Mouse (Mus musculus) fibroblast of lung, adult 2 months (primary cell): ENCODE measurements around the gene Gm20715.
A peak's percentile ranks its signal among the peaks of the same experiment; 100 is the strongest.
"Not testable (repeated sequence)": the region's sequence is repeated elsewhere in the genome, so short reads cannot be mapped to it uniquely, and the experiment has no call there.

Experiments
- DNase-seq: peaks from one replicate; pipeline ENCODE4 v3.0.0-alpha.2; 2011; ENCODE audit warnings: low read depth

The Gm20715 gene

GRCm38 (mm10) chr7:6410043-6410442 is at the start of gene Gm20715:
TSS of gene Gm20715 (plus strand) at chr7:6410277.
- peak; percentile 72 for DNase-seq

- no peak for DNase-seq
Observed at GRCm38 (mm10) chr7:6360477-6361060, 49.5 kb upstream of the Gm20715 start.

GRCm38 (mm10) chr7:6361756-6362155 is 48.3 kb upstream of the Gm20715 start:
- DNase-seq, result no peak

- DNase-seq, result peak; percentile 99
Observed at GRCm38 (mm10) chr7:6362268-6363046, 47.6 kb upstream of the Gm20715 start.

GRCm38 (mm10) chr7:6363047-6363488 is 47.0 kb upstream of the Gm20715 start, which contains the start of gene Zfp78:
TSS of gene Zfp78 (plus strand) at chr7:6363280.
- no peak for DNase-seq

GRCm38 (mm10) chr7:6364761-6365160 is 45.3 kb upstream of the Gm20715 start:
- DNase-seq, result no peak

- no peak for DNase-seq
Observed at GRCm38 (mm10) chr7:6367185-6367584, 42.9 kb upstream of the Gm20715 start.

- DNase-seq, result not testable (repeated sequence)
Observed at GRCm38 (mm10) chr7:6368146-6368545, 41.9 kb upstream of the Gm20715 start.

- no peak for DNase-seq
Observed at GRCm38 (mm10) chr7:6369460-6369859, 40.6 kb upstream of the Gm20715 start.

- no peak for DNase-seq
Observed at GRCm38 (mm10) chr7:6372993-6373392, 37.1 kb upstream of the Gm20715 start.

GRCm38 (mm10) chr7:6378441-6378840 is 31.6 kb upstream of the Gm20715 start:
- no peak for DNase-seq

GRCm38 (mm10) chr7:6381431-6381830 is 28.6 kb upstream of the Gm20715 start:
- no peak for DNase-seq

- peak; percentile 78 for DNase-seq
Observed at GRCm38 (mm10) chr7:6383044-6383455, 27.0 kb upstream of the Gm20715 start, which contains the start of gene Zfp28. TSS of gene Zfp28 (plus strand) at chr7:6383295.

GRCm38 (mm10) chr7:6384011-6384410 is 26.1 kb upstream of the Gm20715 start:
- no peak for DNase-seq

- DNase-seq, result no peak
Observed at GRCm38 (mm10) chr7:6386995-6387394, 23.1 kb upstream of the Gm20715 start.

- no peak for DNase-seq
Observed at GRCm38 (mm10) chr7:6388971-6389370, 21.1 kb upstream of the Gm20715 start.

GRCm38 (mm10) chr7:6389449-6389848 is 20.6 kb upstream of the Gm20715 start:
- DNase-seq, result no peak

GRCm38 (mm10) chr7:6397996-6398975 is 11.8 kb upstream of the Gm20715 start, which contains the start of gene Smim17:
TSS of gene Smim17 (plus strand) at chr7:6398715.
- peak; percentile 27 for DNase-seq

- DNase-seq, result no peak
Observed at GRCm38 (mm10) chr7:6414626-6415441, 4.8 kb downstream of the Gm20715 start.

- DNase-seq, result no peak
Observed at GRCm38 (mm10) chr7:6415442-6415787, 5.3 kb downstream of the Gm20715 start.

GRCm38 (mm10) chr7:6419894-6420293 is 9.8 kb downstream of the Gm20715 start:
- DNase-seq, result no peak
